Mouse (Mus musculus) hindbrain, embryonic 10.5 days (tissue): ENCODE results near the gene Vmn2r14. TPM values are rescaled to one million over a fixed set of nuclear protein-coding genes. Genes with fewer than 3 reads are reported as not detected.
"Not testable (repeated sequence)": the region's sequence is repeated elsewhere in the genome, so short reads cannot be mapped to it uniquely, and the experiment has no call there.

Experiments
- DNase-seq: peaks from one replicate; pipeline ENCODE4 v3.0.0-alpha.2; 2017; ENCODE audit warnings: low spot score
- H3K27ac ChIP-seq: fragments of 300-500 bp; sonication (generic); 2 replicates; pipeline ENCODE4 v1.5.1; 2016; ENCODE audit warnings: mild to moderate bottlenecking, moderate library complexity
- H3K27me3 ChIP-seq: fragments of 300-500 bp; sonication (generic); 2 replicates; pipeline ENCODE4 v1.6.1; 2016; ENCODE audit warnings: mild to moderate bottlenecking; ENCODE audit not compliant: poor library complexity, insufficient read depth, severe bottlenecking
- H3K36me3 ChIP-seq: fragments of 300-500 bp; sonication (generic); 2 replicates; pipeline ENCODE4 v1.6.1; 2016; ENCODE audit warnings: mild to moderate bottlenecking, moderate library complexity
- H3K4me1 ChIP-seq: fragments of 300-500 bp; sonication (generic); replicated peaks from 2 replicates; pipeline ENCODE4 v1.6.1; 2016; ENCODE audit warnings: mild to moderate bottlenecking
- H3K4me3 ChIP-seq: fragments of 300-500 bp; sonication (generic); 2 replicates; pipeline ENCODE4 v1.5.1; 2016; ENCODE audit warnings: mild to moderate bottlenecking, moderate library complexity
- H3K9me3 ChIP-seq: fragments of 300-500 bp; sonication (generic); 2 replicates; pipeline ENCODE4 v1.6.1; 2016; ENCODE audit warnings: mild to moderate bottlenecking, moderate library complexity
- WGBS: fragments of 180-500 bp; shearing (Covaris S2); methylation state at CpG from one replicate; pipeline ENCODE4 v1.1.7; 2016; 5-methylcytosine and 5-hydroxymethylcytosine counted together
- polyA plus RNA-seq: library from polyadenylated mRNA; unstranded; fragments of >200 nt; fragmentation: Nextera tagmentation; extraction: Ambion mirVana; gene quantifications from 2 replicates; pipeline ENCODE4 v1.2.1, GENCODE M21; 2016

The Vmn2r14 gene
- not detected in 2 replicates for polyA plus RNA-seq

DNA sequence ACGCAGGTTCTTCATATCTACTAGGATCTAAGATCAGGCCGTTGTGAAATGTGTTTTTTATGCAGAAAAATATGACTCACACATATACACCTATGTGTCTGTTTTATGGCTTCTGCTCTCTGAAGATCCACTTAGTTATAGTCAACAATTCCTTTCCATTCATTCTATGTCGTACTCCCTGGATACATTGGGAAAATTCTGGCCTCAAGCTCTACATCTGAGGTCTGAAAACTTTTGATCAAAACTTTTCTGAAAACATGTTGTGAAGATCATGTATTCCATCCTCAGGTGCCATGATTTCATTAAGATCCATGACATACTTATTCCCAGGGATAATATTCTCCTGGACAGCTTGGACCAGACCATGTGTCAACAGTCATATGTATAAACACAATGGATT, at the start of gene Vmn2r14:
Gene Vmn2r14, minus strand, starts transcription at position 101 of the 400 bp plus-strand sequence.
- Histone ChIP-seq H3K4me3 (no peak within 1 kb of the TSS), H3K27me3 (no peaks in the 10 kb centered on the region), H3K4me1 (no peaks in the 10 kb centered on the region), H3K36me3 (no peaks in the 10 kb centered on the region), H3K9me3 (peaks cover 26% of the 10 kb centered on the region; the same call in 1 of the 2 replicates), H3K27ac (no peak within 1 kb of the TSS)
- DNase-seq = no peak
- WGBS = 74% methylated on average over 3 of the region's 3 CpGs

DNA sequence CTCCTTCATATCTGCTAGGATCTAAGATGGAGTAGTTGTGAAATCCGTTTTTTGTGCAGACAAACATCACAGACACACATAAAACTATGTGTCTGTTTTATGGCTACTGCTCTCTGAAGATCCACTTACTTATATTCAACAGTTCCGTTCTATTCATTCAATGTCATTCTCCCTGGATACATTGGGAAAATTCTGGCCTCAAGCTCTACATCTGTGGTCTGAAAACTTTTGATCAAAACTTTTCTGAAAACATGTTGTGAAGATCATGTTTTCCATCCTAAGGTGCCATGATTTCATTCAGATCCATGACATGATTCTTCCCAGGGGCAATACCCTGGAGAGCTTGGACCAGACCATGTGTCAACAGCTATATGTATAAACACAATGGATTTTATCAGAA, 32.4 kb downstream of the Vmn2r14 start, which contains the start of gene Vmn2r13:
Gene Vmn2r13, minus strand, starts transcription at position 101 of the 400 bp plus-strand sequence.
- not testable (repeated sequence) for H3K4me3 ChIP-seq, DNase-seq, H3K36me3 ChIP-seq, H3K4me1 ChIP-seq, H3K27ac ChIP-seq, H3K27me3 ChIP-seq
- H3K9me3 ChIP-seq = peaks cover 23% of the 10 kb centered on the region
- WGBS = 57% methylated on average over 2 of the region's 2 CpGs

DNA sequence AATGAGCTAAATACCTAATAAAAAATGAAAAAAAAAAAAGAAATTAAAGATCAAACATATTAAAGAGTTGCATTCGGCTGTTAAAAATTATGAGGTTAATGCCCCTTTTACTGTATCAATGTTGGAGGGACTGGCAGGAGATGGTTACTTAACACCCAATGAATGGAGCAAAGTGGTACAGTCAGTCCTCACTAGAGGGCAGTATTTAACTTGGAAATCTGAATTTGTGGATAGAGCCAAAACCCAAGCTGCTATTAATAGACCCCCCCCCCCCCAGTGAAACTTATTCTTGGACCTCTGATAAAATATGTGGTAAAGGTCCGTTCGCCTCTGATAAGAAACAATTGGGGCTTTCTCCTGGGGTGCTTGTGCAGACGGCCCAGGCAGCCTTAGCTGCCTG, 57.7 kb downstream of the Vmn2r14 start:
- peaks cover 29% of the 10 kb centered on the region for H3K9me3 ChIP-seq
- H3K4me3 ChIP-seq, H3K36me3 ChIP-seq, H3K4me1 ChIP-seq, H3K27me3 ChIP-seq, DNase-seq, H3K27ac ChIP-seq: not testable (repeated sequence)
- 80% methylated on average over 4 of the region's 4 CpGs for WGBS

Other genes starting within 250 kb of the Vmn2r14 start
- not detected in 2 replicates for gene Vmn2r10, start 218.2 kb downstream of the Vmn2r14 start, polyA plus RNA-seq
- not detected in 2 replicates for gene Vmn2r11, start 165.1 kb downstream of the Vmn2r14 start, polyA plus RNA-seq
- not detected in 2 replicates for gene Vmn2r12, start 126.8 kb downstream of the Vmn2r14 start, polyA plus RNA-seq
- gene Vmn2r13, start 32.5 kb downstream of the Vmn2r14 start, polyA plus RNA-seq = not detected in 2 replicates
- not detected in 2 replicates for gene Vmn2r15, start 72.9 kb upstream of the Vmn2r14 start, polyA plus RNA-seq
- not detected in 2 replicates for gene Vmn2r16, start 105.5 kb upstream of the Vmn2r14 start, polyA plus RNA-seq
- not detected in 2 replicates for gene Vmn2r17, start 195.0 kb upstream of the Vmn2r14 start, polyA plus RNA-seq